Mouse (Mus musculus): ENCODE results near the gene Arhgap32. TPM values are rescaled to one million over a fixed set of nuclear protein-coding genes. Genes with fewer than 3 reads are reported as not detected.
A peak's percentile ranks its signal among the peaks of the same experiment; 100 is the strongest.
"Not testable (repeated sequence)": the region's sequence is repeated elsewhere in the genome, so short reads cannot be mapped to it uniquely, and the experiment has no call there.

The Arhgap32 gene
- polyA plus RNA-seq, 1 experiment from 2014 or later = 1.3 TPM

DNA sequence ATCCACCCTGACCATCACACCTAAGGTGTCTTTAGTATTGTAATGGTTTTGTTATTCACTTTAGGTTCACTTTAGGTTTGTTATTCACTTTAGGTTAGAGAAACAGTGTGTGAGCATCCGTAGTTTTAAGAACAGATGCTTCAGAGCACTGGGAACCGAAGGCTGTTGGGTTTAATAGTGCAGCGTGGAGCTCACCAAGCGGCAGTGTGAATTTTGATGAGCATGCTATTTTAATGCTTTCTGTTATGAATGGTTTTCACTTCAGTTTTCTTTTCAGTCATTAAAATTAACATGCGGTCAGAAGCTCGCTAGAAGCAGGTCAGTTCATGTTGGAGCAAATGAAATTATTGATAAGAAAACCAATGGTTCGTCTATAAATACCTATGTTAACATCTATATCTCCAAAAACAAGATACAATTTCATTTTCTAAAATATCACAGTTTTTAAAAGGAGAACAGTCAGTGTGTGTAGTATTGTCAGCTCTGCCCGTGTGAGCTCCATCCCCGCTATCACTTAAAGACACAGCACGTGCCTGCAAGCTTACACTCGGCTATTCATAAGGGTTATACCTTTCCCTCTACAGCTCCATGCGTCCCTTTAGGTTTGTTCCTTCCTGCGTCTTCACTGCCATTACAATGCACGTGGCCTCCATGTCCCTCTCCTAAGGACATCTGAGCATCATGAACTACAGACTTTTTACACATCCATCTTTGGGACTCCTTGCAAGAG, 21.9 kb downstream of the Arhgap32 start:
- no peak for DNase-seq (ENCODE audit: low spot score)

DNA sequence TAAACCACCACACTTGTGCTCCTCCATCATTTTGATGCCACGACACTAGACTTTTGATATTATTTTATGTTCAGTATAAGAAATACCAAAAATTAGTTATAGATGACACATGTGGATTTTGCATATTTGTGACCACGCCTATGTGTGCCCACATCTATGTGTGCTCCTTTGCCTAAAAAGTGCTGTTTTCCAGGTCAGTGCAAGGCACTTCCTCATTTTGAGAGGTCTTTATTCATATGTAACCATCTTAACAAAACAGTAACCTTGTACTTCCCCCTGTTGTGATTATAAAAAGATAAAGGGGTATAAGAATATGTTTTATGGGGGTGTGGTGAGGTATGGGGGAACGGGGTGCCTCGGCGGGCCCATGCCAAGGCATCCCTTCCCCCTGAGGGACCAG, 22.7 kb downstream of the Arhgap32 start:
- DNase-seq (ENCODE audit: low spot score) = no peak

DNA sequence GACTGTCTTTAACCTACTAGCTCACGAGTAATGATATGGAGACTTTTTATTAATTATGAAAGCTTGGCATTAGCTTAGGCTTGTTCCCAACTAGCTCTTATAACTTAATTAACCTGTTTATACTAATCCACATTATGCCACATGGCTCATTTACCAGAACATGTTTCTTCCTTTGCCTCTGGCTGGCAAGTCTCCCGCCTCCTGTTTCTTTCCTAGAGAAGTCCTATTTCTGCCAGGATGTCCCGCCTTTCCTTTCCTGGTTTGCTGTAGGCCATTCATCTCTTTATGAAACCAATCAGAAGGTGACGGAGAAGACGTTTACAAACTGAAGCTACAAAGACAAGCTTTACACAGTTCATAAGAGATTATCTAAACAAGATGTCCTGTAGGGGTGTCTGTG, 23.7 kb downstream of the Arhgap32 start:
- DNase-seq (ENCODE audit: low spot score) = no peak

DNA sequence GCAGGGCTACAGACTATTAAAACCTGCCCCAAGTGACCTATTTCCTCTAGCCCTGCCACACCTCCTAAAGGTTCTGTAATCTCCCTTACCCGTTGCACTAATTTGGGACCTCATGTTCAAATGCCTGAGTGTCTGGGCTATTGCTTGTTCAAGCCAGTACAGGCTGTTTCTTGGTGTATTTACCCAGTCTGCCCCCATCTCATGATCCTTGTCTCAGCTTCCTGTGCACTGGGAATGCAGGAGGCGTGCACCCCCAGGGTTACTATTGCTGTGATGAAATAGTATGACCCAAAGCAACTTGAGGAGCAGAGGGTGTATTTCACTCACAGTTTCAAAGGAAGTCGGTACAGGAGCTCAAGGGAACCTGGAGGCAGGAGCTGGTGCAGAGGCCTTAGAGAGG, 26.9 kb downstream of the Arhgap32 start:
- DNase-seq (ENCODE audit: low spot score) = no peak

- DNase-seq (ENCODE audit: low spot score) = no peak
Measured at GRCm38 (mm10) chr9:32143451-32143850, 27.5 kb downstream of the Arhgap32 start.

DNA sequence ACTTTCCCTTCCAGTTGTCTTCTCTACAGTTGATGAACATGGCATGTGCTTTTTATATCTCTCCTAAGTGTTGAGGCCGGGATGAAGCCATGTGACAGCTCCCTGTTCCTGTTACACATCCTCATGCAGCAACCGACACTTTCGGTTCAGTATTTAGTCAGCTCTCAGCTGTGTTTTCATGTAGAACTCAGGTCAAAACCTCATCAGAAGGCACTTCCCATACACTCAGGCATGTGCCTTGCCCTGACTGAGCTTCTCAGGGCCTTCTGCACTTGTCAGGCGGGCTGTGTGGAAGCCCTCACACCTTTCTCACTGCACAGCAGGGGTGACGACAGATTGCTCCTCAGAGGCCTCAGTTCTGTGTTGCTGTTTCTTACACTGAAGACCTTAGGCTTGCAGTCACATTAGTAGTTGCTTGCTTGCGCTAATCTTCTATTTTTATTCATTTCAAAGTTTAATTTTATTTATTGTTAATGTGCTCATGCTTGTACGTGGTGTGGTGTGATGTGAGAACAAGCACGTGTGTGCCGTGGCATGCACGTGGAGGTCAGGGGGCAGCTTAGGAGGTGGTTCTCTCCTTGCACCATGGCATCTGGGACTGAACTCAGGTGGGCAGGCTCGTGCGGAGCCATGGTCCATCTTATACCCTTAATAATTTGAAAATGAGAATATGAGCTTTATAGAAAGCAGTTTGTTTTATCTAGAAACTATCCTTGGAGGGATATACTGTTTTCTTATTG, 30.5 kb downstream of the Arhgap32 start:
- DNase-seq (ENCODE audit: low spot score) = peak; percentile 20

DNA sequence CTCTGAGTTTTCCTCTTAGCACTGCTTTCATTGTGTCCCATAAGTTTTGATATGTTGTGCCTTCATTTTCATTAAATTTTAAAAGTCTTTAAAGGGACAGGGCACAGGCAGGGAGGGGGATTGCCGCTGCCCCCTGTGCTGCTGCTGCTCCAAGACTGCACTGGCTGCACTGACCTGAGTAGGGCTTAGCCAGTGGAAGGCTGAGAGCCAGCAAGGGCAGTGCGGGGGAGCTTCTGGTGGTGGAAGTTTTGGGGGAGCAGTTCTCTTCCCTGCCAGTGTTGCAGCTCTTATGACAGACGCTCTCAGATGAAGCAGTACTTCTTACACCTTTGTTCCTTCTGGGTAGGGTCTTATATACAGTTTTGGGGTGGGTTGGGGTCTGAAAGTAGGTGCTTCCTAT, 33.3 kb downstream of the Arhgap32 start:
- DNase-seq (ENCODE audit: low spot score) = no peak

GRCm38 (mm10) chr9:32149836-32150642, 34.1 kb downstream of the Arhgap32 start:
- peak; percentile 58 for DNase-seq (ENCODE audit: low spot score)

- DNase-seq (ENCODE audit: low spot score) = no peak
Measured at GRCm38 (mm10) chr9:32154727-32155371, 38.9 kb downstream of the Arhgap32 start.

GRCm38 (mm10) chr9:32156706-32157105, 40.8 kb downstream of the Arhgap32 start:
- no peak for DNase-seq (ENCODE audit: low spot score)

DNA sequence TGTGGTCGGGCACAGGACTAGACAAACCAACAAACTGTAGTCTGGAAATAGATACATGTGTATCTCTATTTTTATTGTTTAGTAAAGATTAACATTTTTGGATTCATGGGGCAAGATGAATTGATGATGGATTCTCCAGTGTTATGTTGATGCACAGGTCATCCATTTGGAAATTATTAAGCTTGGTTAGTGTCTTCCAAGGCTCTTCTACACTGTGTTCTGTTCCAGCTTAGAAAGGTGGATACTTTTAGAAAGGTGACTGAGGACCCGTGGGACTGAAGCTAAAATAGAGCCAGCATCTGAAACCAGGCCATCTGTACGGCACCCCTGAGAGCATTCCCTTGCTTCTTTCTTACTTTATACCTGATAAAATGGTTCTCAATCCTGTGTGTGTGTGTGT, 41.3 kb downstream of the Arhgap32 start:
- no peak for DNase-seq (ENCODE audit: low spot score)

DNA sequence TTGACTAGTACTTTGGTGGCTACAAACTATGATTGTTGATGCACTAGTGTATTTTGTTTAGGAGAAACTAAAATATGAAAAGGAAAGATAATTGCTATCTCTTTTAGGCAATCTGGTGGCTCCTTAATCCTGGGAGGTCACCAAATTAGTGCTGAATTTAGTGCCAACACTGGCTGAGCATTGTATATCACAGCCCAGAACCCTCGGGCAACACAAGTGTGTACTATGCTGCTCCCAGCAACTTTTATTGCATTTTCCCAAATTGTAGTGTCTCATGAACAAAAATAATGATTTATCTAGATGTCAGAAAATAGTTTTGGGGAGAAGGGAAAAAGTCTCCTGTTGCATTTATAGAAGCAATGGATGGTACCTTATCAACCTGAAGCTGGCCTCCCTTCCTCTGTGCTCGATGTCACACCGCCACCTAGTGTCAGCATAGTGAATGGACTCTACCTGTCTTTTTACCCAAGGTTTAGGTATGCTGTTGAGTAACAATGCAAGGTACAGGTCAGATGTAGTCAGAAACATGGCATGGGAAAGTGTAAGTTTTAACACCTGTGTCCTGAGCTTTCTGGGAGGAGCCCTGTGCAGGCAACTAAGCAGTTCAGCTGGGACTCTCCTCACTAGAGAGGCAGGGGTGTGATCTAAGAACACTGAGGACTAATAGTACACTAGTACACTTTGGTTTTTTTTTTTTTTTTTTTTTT, 43.1 kb downstream of the Arhgap32 start:
- peak; percentile 74 for DNase-seq (ENCODE audit: low spot score)

- DNase-seq (ENCODE audit: low spot score) = no peak
Measured at GRCm38 (mm10) chr9:32159724-32160123, 43.8 kb downstream of the Arhgap32 start.

DNA sequence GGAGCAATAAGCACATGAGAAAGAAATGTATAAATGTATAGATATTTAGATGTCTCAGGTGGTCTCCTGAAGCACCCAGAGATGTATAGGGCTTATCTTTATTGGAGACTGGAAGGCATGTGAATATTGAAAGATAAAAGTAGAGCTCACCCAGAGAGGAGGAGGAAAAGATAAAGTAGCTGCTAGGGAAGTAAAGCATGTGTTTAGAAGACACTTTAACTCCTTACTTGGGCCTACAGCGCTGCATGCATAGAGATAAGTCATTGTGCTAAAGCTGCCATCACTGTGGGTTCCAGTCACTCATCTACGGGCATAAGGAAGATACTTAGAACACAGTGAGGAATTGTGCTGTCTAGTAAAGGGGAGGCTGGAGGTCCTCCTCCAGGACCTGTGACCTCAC, 46.9 kb downstream of the Arhgap32 start:
- no peak for DNase-seq (ENCODE audit: low spot score)

GRCm38 (mm10) chr9:32163820-32164219, 47.9 kb downstream of the Arhgap32 start:
- not testable (repeated sequence) for DNase-seq (ENCODE audit: low spot score)

DNA sequence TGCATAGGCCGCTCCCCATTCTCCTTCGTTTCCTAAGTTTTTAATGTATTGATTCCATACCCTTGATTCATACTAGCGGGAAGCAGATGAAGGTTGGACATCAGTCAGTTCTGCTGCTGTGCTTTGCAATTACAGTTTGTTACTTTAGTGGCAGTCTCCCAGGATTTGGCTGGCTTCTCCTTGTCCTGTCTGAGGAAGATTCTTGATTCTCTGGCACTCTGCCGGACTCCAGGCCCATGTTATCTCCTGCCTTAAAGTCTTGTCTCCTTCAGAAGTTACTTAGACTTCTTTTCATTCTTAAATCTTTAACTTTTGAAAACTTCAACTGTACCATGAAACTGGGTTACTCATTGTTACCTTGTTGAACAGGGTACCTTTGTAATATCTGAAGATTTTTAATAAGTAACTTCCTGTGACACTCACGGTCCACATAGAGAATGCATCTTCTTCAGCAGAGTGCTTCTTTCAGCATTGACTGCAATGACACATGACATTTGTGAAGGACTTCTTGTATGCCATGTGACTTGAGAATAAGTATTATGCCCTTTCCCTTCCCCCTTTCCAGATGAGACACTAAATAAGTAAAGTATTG, 52.7 kb downstream of the Arhgap32 start:
- DNase-seq (ENCODE audit: low spot score) = no peak

GRCm38 (mm10) chr9:32170713-32171112, 54.8 kb downstream of the Arhgap32 start:
- DNase-seq (ENCODE audit: low spot score) = no peak

DNA sequence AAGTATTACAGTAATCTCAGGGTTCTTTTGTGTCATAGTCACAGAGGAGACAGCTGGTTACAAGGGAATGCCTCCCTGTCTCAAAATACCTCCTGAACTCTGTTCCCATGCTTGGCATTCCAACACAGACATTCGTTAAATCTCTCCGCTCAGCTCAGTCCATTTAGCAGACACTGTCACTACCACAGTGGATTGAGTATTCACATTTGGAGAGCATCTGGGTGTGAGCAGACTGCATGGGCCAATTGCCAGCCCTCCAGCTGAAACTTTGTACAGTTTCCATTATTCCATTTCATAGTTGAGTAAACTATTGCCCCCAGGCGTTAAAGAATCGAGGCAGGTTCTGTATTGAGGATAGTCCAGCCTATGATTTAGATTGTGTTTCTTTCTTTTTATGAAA, 60.7 kb downstream of the Arhgap32 start:
- no peak for DNase-seq (ENCODE audit: low spot score)

DNA sequence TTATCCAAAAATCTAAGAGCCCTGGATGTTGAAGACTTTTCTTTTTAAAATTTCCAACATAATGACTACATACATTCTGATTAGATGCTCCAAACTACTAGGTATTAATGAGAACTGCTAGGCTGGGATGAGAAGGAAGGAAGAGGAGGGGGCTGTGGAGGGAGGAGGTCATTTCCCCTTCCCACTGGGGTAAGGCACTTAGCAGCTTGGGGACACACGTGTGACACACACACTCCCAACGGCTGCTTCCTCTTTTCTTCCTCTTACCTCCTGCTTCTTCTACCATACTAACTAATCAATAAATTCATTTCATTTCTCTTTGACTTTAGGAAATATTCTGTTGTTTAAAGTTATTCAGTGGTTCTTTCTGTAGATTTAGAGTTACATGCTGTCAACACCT, 65.2 kb downstream of the Arhgap32 start:
- DNase-seq (ENCODE audit: low spot score) = no peak

DNA sequence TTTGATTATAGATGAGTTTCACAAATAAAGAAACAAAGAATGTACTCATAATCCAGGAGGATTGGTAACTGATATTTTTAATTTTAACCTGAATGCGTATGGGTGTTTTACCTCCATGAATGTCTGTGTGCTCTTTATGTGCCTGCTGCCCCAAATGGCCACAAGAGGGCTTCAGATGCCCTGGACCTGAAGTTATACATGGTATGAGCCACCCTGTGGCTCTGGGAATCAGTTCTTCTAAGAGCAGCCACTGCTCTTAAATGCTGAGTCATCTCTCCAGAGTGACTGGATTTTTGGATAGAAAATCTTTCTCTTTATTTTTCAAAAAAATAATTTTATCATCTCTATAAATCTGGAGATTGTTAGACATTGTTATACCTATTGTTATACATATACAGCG, 70.6 kb downstream of the Arhgap32 start:
- DNase-seq (ENCODE audit: low spot score) = peak; percentile 29

All from thymus, postnatal 0 days (tissue).